Mouse (Mus musculus): Measurements from ENCODE around the gene Sec23ip. TPM values are rescaled to one million over a fixed set of nuclear protein-coding genes. Genes with fewer than 3 reads are reported as not detected.

The Sec23ip gene
- polyA plus RNA-seq, 2 experiments from 2014 or later = 33.7 to 44.4 TPM

DNA sequence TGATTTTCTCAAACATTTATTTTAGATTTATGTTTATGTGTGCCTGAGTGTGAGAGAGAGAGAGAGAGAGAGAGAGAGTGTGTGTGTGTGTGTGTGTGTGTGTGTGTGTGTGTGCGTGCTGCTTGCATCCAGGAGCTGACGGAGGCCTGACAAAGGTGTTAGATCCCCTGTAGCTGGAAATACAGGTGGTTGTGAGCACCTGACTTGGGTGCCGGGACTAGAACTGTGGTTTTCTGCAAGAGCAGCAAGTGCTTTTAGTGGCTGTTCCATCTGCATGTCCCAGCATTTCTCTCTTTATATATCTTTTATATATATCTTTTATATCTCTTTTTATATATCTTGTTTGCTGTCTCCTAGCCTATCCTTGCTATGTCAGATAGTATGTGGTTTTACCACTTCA, 37.1 kb downstream of the Sec23ip start:
- ATAC-seq = no peak

DNA sequence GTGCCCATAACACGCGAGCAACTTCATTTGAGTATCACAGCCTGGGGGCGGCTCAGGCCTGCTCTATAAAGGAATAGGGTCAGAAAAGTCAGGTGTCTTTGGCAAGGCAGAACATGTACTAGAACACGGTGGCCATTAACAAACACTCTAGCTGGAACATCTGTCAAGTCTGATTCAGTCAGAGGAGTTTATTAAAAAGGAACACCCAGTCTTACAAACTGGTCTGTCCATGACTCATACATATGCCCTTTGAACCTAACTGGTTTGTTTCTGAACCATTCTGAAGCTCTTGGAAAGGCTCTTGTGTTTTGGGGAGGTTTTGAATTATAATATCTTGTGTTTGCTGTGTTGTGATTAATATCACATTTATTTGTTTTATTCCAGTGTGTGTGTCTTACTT, 45.3 kb downstream of the Sec23ip start:
- ATAC-seq = no peak

DNA sequence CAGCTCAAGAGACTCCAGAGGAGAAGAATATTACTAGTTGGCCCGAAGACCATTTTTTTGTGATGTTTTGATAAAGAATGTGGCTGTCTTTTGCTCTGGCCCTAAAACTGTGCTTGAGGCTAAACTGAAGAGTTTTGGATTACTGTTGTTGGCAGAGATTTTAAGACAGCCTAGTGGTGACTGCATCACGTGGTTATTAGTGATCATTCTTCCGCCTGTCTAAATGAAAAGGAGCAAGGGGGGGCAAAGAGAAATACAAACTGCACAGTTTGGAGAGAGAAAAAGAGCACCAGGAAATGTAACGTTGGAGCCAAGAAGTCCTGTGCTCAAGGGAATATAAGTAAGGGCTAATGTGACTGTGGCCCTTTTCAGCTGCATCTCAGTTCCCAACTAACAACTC, 48.7 kb downstream of the Sec23ip start:
- ATAC-seq = no peak

DNA sequence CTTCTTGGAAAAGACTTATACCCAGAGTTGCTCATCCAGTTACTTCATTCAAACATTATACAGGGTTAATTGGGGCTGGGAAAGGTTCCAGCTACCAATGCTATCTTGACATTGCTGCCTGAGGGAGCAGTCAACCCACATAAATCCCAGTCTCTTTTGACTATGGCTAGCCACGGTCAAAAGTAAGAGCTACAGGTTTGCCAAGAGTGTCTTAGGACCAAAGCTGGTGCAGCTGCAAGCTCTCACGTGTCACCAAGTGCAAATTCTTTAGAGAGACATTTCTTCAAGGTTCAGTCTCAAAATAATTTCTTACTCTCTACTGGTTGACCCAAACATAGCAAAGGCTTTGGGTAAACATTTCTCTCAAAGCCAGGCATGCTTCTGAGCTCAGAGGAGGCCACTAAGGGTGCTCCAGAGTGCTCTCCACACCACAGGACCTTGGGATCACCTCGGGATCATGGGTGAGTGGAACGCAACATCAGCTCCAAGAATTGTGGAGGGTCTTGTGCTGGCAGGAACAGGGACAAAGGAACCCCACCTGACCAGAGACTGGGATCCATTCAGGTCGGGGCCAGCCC, 80.3 kb downstream of the Sec23ip start:
- no peak for ATAC-seq

DNA sequence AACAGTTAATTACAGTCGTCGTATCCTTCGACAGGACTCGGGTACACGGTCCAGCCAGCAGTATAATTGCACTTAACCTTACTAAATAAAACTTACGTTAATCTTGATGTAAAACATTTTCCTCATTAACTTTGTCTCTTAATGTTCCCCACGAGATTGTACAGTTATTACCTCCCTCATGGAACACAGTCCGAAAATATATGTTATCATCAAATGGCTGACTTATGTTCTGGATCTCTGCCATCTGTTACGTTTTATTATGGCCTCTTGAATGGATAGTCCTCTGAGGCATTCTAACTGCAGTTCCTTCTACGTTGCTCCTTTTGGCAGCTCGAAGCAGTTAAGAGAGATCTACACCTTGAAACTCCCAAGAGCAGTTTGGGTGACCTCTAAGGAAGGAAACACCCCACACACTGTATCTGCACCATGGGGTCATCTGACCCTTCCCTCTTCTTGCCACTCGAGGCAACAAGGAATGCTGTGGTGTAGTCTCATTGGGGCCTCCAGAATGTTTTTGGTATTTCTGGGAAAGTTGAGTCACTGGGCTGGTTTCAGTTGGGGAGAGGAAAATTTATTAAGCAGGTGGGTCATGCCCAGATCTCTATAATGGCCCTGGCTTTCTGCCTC, 87.8 kb downstream of the Sec23ip start:
- ATAC-seq = no peak

DNA sequence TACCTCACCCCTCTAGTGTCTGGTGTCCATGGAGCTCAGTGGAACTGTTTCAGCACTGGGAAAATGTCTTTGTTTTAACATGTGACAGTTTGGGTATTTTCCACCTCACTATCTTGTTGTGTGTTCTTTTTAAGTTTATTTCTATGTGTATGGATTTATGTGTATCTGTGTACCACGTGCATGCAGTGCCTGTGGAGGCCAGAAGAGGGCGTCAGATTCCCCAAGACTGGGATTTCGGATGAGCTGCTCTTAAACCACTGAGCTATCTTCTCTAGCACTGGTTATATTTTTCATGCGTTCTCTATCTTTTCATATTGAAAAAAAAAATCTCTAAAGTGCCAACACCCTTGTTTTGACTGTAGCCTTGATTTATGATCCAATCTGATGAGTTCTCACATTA, 88.5 kb downstream of the Sec23ip start:
- ATAC-seq = no peak

Other genes with a start within 250 kb of the Sec23ip start
- 10 to 100 TPM in 1 of 2 experiments, 1 to 10 TPM in 1; 9.6 to 11.5 TPM for gene Bag3, start 221.3 kb upstream of the Sec23ip start, polyA plus RNA-seq (2017; shearing (Covaris generic))
- gene Inpp5f, start 133.6 kb upstream of the Sec23ip start, polyA plus RNA-seq (2017; shearing (Covaris generic)) = 10 to 100 TPM; 77.6 to 98.5 TPM
- gene Mcmbp, start 4.4 kb upstream of the Sec23ip start, polyA plus RNA-seq (2017; shearing (Covaris generic)) = 100 to 1,000 TPM in 1 of 2 experiments, 10 to 100 TPM in 1; 92.6 to 102 TPM